Mouse (Mus musculus): ENCODE results near the gene Utp6. TPM values are rescaled to one million over a fixed set of nuclear protein-coding genes. Genes with fewer than 3 reads are reported as not detected.

Gene Utp6
- polyA plus RNA-seq, 1 experiment from 2014 or later: 49.9 TPM

DNA sequence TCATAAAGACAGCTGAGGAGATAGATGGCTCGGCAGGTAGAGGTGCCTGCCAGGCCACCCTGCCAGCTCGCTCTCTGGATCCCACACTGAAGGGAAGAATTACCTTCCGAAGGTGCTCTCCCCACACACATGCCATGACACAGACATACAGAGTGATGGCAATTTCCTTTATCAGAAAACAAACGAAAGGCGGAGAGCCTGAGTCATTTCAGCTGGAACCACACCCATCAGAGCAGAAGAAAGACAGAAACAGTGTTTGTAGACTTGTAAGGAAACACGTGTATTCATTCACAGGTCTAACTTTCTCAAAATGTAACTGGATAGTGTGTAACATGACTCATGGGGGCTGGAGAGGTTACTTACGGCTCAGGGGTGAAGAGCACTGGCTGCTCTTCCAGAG lies 18.6 kb downstream of the Utp6 start:
- no peak for ATAC-seq
- Histone ChIP-seq H3K4me3 (replicated peaks) (no peak overlapping the region), H3K9me3 (no peaks in the 10 kb centered on the region), H3K36me3 (peaks cover 84% of the 10 kb centered on the region), H3K27ac (no peak overlapping the region), H3K9ac (replicated peaks) (no peak overlapping the region), H3K27me3 (no peaks in the 10 kb centered on the region), H3K4me1 (replicated peaks) (no peaks in the 10 kb centered on the region), H3K4me2 (replicated peaks) (no peak overlapping the region)
- 96% methylated on average over 7 of the region's 7 CpGs for WGBS

DNA sequence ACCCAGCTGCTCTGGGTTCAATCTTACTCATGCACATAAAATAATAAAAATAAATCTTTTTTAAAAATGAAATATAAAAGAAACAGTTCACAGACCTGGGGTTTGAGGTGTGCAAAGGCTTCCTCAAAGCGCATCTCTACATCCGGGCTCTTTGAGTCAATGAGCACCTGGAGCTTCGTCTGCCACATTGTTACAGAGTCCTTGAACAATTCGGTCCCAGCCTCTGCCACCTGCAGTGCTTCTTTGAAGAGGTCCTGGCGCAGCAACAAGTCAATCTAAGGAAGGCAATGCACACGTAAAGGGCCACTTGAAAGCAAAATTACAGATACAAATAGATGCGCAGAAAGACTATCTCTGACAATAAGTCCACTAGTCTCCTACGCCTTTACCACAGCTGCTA lies 19.1 kb downstream of the Utp6 start:
- no peak overlapping the region for H3K9ac ChIP-seq (replicated peaks)
- no peaks in the 10 kb centered on the region for H3K27me3 ChIP-seq
- no peak overlapping the region for H3K4me3 ChIP-seq (replicated peaks)
- ATAC-seq: no peak
- peaks cover 82% of the 10 kb centered on the region for H3K36me3 ChIP-seq
- H3K27ac ChIP-seq: no peak overlapping the region
- WGBS: 86% methylated on average over 8 of the region's 8 CpGs
- no peaks in the 10 kb centered on the region for H3K9me3 ChIP-seq
- H3K4me2 ChIP-seq (replicated peaks): no peak overlapping the region
- H3K4me1 ChIP-seq (replicated peaks): no peaks in the 10 kb centered on the region

DNA sequence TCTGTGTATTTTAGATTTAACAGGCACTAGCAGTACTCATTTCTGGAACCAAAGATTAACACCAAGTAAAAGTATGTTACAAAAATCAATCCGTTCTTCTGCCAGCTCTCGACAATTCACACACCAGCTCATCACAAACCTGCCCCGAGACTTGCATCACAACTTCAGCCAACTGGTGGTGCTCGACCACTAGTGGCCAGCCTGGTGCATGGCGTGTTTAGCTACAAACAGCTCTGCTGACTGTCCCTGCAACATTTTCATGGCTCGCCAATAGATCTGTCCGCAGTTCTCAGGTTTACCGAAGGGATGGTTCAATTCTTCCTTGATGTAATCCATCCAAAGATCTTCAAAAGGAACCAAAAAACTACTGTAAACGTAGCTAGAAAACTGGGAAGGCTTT lies 26.4 kb downstream of the Utp6 start:
- Histone ChIP-seq H3K4me1 (replicated peaks) (no peaks in the 10 kb centered on the region), H3K9ac (replicated peaks) (no peak overlapping the region), H3K4me3 (replicated peaks) (no peak overlapping the region), H3K36me3 (peaks cover 84% of the 10 kb centered on the region), H3K27ac (no peak overlapping the region), H3K27me3 (no peaks in the 10 kb centered on the region), H3K4me2 (replicated peaks) (no peak overlapping the region), H3K9me3 (no peaks in the 10 kb centered on the region)
- ATAC-seq: no peak
- 88% methylated on average over 9 of the region's 9 CpGs for WGBS

DNA sequence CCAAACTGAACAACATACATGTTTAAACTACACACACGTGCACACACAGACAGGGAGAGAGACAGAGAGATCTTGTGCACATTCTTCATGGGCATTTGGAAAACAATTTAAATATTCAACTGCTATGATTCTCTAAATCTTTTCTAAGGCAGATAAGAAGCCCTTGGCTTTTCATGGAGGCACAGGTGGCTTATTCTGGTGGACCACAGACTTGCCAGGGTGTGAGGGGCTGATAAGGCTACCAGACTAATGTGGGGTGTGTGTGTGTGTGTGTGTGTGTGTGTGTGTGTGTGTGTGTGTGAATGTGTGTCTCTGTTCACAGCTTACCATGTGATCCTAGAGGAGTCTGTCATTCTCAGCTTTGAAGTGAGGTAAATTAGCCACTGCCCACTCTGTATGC lies 39.4 kb downstream of the Utp6 start:
- 78% methylated on average over 1 of the region's 1 CpGs for WGBS
- Histone ChIP-seq H3K27me3 (no peaks in the 10 kb centered on the region), H3K27ac (no peak overlapping the region), H3K4me3 (replicated peaks) (no peak overlapping the region), H3K9ac (replicated peaks) (no peak overlapping the region), H3K36me3 (no peaks in the 10 kb centered on the region), H3K4me2 (replicated peaks) (no peak overlapping the region), H3K4me1 (replicated peaks) (no peaks in the 10 kb centered on the region), H3K9me3 (no peaks in the 10 kb centered on the region)
- no peak for ATAC-seq

DNA sequence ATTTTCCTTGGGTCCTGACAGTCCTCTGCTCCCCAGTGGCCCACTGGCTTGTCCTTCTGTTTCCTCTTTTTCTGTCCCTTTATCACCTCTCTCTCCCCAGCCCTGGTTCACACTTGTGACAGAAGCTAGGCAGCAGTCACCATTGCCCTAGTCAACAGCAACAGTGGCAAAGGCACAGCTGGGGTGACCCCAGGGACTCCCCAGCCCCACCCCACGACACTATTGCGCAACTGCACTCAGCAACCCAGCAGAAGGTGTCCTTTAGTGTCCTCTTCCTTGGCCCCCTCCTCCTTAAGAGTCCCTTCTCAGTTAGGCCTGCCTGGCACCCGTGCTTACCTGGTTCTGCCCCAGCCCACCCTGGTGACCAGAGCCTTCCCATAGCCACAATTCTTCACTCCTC lies 40.0 kb downstream of the Utp6 start:
- Histone ChIP-seq H3K4me3 (replicated peaks) (no peak overlapping the region), H3K27ac (no peak overlapping the region), H3K9me3 (no peaks in the 10 kb centered on the region), H3K36me3 (no peaks in the 10 kb centered on the region), H3K27me3 (no peaks in the 10 kb centered on the region), H3K9ac (replicated peaks) (no peak overlapping the region), H3K4me2 (replicated peaks) (no peak overlapping the region), H3K4me1 (replicated peaks) (no peaks in the 10 kb centered on the region)
- ATAC-seq: no peak
- WGBS: 79% methylated on average over 3 of the region's 3 CpGs

DNA sequence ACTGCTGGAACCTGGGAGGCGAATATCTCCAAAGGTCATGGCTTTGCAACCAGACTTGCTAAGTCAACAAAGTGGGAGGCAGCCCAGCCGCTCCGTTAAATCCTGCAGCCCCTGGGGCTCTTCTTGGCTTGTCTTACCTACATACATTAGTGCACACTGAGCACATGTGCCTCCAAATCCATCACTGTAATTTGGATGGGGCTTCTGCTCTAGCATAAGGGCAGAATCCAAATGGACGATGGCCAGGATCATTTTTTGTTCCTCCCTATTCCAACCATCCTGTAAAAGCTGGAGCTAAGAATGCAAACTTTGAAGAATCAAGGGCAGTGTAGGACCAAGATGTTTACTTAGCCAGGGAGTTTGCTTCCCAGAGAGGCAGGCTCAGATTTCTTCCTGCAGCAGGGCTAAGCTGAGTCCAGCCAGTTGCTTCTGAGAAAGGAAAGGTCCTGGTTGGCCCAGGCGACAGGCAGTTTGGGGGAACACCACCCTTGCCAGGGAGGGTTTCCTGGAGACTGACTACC lies 41.6 kb downstream of the Utp6 start:
- Histone ChIP-seq H3K9me3 (no peaks in the 10 kb centered on the region), H3K4me3 (replicated peaks) (no peak overlapping the region), H3K9ac (replicated peaks) (no peak overlapping the region), H3K27ac (no peak overlapping the region), H3K36me3 (no peaks in the 10 kb centered on the region), H3K27me3 (no peaks in the 10 kb centered on the region), H3K4me1 (replicated peaks) (peaks cover 9% of the 10 kb centered on the region), H3K4me2 (replicated peaks) (no peak overlapping the region)
- ATAC-seq: no peak
- WGBS: 57% methylated on average over 5 of the region's 5 CpGs

DNA sequence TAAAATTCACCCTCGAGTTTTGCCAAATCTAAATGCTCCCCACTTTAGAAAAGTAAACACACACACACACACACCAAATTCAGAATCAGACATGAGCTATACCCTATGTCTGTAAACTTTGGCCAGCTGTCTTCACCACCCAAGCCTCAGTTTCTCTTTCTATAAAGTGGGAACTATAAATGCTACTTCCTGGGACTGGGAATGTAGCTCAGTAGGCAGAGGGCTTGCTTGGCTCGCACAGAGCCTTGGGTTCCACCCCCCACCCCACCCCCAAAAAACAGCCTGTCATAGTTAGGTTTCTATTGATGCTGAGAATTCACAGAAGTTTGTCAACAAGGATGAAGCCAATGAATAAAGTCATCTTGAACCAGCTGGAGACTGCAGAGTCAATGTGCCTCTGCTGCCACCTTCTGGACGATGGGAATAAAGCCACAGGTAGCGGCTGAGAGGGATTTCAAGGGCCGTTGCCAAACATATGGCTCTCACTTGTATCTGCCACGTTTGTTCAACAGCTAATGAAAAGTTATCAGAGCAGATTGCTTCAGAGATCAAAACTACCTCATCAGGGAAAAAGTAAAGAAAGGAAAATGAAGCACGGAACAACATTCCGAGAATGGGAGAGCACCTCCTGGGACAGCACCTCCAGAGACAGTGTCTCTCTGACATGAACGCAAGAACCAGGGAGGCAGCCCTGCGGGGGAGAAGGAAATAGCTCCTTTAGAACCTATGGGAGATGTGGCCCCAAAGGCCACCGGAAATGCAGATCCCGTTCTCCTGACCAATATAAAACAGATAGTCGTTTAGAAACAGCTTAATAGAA lies 42.3 kb downstream of the Utp6 start:
- WGBS: 29% methylated on average over 13 of the region's 13 CpGs
- no peak overlapping the region for H3K4me3 ChIP-seq (replicated peaks)
- no peaks in the 10 kb centered on the region for H3K9me3 ChIP-seq
- H3K4me2 ChIP-seq (replicated peaks): no peak overlapping the region
- H3K9ac ChIP-seq (replicated peaks): no peak overlapping the region
- H3K36me3 ChIP-seq: no peaks in the 10 kb centered on the region
- peak; percentile 50; the same call in 1 of the 2 replicates for ATAC-seq
- H3K4me1 ChIP-seq (replicated peaks): peaks cover 11% of the 10 kb centered on the region
- H3K27me3 ChIP-seq: no peaks in the 10 kb centered on the region
- no peak overlapping the region for H3K27ac ChIP-seq

DNA sequence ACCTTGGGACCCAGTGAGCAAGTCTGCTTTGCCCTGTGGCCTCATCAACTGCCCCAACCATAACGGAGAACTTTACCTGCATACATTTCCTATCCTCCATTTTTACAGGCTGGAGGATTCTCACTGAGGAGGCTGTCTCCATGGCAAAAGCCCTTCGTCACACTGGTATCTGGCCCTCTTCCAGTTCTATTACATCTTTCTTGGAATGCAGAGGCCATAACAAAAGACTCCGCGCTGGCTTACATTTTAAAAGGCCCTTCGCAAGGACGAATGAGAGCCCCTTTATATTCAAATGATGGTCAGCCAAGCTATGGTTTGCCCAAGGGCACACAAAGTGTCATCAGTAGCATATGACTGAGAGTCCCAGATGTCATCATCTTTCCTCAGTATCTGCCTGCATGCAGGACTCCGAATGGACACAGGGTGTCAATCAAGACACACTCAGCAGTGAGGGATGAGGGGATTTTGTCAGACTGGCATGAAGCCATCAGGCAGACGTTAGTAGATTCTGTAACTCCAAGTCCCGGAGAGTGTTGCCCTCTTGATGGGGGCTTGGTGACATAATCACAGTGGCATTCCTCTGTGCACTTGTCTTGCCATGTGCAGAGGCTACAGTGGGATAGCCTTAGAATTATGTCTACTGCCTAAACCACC lies 46.4 kb downstream of the Utp6 start:
- ATAC-seq: 0 out of 2 replicates have a peak, but pooled peaks have one; percentile 17
- Histone ChIP-seq H3K4me1 (replicated peaks) (peaks cover 11% of the 10 kb centered on the region), H3K27me3 (no peaks in the 10 kb centered on the region), H3K4me2 (replicated peaks) (no peak overlapping the region), H3K9ac (replicated peaks) (no peak overlapping the region), H3K4me3 (replicated peaks) (no peak overlapping the region), H3K9me3 (no peaks in the 10 kb centered on the region), H3K27ac (no peak overlapping the region), H3K36me3 (no peaks in the 10 kb centered on the region)
- WGBS: 26% methylated on average over 9 of the region's 9 CpGs

DNA sequence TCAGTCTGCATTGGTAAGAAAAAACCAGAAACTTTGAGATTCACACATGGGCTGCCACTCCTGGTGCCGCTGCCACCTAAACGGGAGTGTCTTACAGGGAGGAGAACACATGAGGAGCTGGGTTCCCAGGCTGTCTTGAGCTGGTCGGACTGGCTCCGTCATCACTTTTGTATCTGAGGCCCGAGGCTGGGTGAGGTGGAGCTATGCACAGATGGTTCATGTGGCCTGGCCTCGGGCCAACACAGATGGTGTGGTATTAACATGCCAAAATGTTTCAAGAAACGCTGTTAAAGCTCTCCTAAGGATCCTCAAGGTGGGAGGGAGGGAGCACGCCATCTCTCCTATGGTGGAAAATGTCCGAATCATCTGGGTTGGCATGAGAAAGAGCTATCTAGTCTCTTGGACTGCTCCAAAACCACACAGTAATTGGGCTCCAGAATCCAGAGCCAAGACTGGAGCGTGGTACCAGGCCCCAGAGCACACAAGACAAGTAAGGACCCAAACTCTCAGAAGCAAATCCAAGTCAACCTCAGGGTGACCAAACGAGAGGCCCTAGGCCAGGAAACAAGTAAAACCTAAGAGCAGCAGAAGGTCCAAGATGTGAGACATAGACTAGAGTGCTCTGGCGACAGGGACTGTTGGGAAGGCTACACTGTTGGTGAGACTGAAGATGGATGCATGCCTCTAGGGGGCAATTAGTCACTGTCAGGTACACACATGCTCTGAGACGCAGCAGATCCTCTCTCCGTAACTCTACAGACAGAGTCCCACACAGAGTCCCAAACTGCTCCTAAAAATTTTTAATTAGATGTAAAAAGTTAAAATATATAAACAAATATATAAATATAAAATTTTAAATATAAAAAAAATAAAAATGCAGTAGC lies 53.3 kb downstream of the Utp6 start:
- no peak for ATAC-seq
- no peaks in the 10 kb centered on the region for H3K9me3 ChIP-seq
- no peaks in the 10 kb centered on the region for H3K27me3 ChIP-seq
- H3K4me2 ChIP-seq (replicated peaks): no peak overlapping the region
- H3K4me1 ChIP-seq (replicated peaks): no peaks in the 10 kb centered on the region
- no peak overlapping the region for H3K27ac ChIP-seq
- no peaks in the 10 kb centered on the region for H3K36me3 ChIP-seq
- 78% methylated on average over 14 of the region's 14 CpGs for WGBS
- H3K9ac ChIP-seq (replicated peaks): no peak overlapping the region
- H3K4me3 ChIP-seq (replicated peaks): no peak overlapping the region

DNA sequence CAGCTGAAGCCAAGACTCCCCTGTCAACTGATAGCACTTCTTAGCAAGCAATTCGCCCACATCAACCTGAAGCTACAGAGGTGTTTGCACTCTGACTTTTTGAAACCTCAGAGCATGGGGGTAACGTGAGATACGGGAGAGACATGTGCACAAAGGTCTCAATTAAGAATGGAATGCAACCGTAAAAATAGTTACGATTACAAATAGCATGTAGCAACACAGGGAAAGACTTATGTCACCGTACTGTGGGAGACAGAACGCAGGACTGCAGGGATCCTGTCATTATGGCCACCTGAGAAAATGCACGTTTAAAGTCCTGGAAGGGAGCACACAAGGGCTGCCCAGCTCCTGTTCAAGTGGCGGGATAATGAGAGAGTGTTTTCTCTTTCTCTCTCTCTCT lies 55.3 kb downstream of the Utp6 start:
- no peak for ATAC-seq
- no peak overlapping the region for H3K4me2 ChIP-seq (replicated peaks)

DNA sequence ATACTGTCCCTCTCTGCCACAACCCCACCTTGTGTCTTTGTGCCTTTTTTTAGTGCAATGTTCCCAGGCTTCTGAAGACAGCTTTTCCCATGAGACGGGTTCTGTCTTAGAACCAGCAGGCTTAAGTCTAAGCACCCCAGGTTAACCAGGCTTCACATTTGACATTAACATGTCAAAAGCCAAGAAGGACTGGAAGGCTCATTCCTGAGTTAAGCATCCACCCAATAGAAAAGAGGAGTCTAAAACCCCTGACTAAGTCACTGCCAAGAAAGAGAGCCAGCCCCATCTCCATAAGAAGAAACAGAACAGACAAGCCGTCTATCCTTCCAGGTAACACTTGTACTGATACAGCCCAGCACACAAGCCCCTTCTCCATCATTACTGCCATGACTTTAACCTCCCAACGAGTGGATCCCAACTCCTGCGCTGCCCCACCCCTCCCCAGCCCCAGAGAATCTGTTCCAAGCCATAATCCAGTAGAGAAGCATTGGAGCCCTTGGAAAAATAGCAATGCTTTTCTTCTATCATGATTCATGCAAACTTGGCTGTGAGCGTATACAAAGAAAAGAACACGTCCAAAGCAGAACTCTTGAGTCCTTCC lies 59.2 kb downstream of the Utp6 start:
- Histone ChIP-seq H3K36me3 (no peaks in the 10 kb centered on the region), H3K4me2 (replicated peaks) (no peak overlapping the region), H3K27ac (no peak overlapping the region), H3K27me3 (no peaks in the 10 kb centered on the region), H3K9me3 (no peaks in the 10 kb centered on the region), H3K9ac (replicated peaks) (no peak overlapping the region), H3K4me3 (replicated peaks) (no peak overlapping the region), H3K4me1 (replicated peaks) (no peaks in the 10 kb centered on the region)
- 85% methylated on average over 6 of the region's 6 CpGs for WGBS
- ATAC-seq: no peak

More for the DNA sequence above, 55.3 kb downstream of the Utp6 start:
- Histone ChIP-seq H3K4me1 (replicated peaks) (no peaks in the 10 kb centered on the region), H3K9ac (replicated peaks) (no peak overlapping the region), H3K36me3 (no peaks in the 10 kb centered on the region), H3K4me3 (replicated peaks) (no peak overlapping the region), H3K9me3 (no peaks in the 10 kb centered on the region), H3K27me3 (no peaks in the 10 kb centered on the region), H3K27ac (no peak overlapping the region)
- 78% methylated on average over 9 of the region's 9 CpGs for WGBS
